Mouse (Mus musculus) small intestine, adult 2 months (tissue): ENCODE data around the gene Klk1b5. TPM values are rescaled to one million over a fixed set of nuclear protein-coding genes. Genes with fewer than 3 reads are reported as not detected.
A peak's percentile ranks its signal among the peaks of the same experiment; 100 is the strongest.
"Not testable (repeated sequence)": the region's sequence is repeated elsewhere in the genome, so short reads cannot be mapped to it uniquely, and the experiment has no call there.

Experiments
- H3K27ac ChIP-seq: fragments of 200-500 bp; 2 replicates; pipeline ENCODE4 v1.5.1; 2012; ENCODE audit warnings: low read depth, low read length, control low read depth, inconsistent platforms; ENCODE audit not compliant: insufficient read depth
- H3K27me3 ChIP-seq: fragments of 200-500 bp; 2 replicates; pipeline ENCODE4 v1.6.1; 2012; ENCODE audit warnings: mild to moderate bottlenecking, moderate library complexity, low read length, inconsistent platforms; ENCODE audit not compliant: control insufficient read depth, insufficient read depth
- H3K36me3 ChIP-seq: fragments of 200-500 bp; 2 replicates; pipeline ENCODE4 v1.6.1; 2012; ENCODE audit warnings: mild to moderate bottlenecking, low read length, control low read depth, inconsistent platforms; ENCODE audit not compliant: control insufficient read depth, insufficient read depth
- H3K4me1 ChIP-seq: fragments of 200-500 bp; 2 replicates; pipeline ENCODE4 v1.6.1; 2012; ENCODE audit warnings: low read length, inconsistent platforms, mixed read lengths; ENCODE audit not compliant: control insufficient read depth, insufficient read depth, insufficient read length
- H3K4me3 ChIP-seq: fragments of 200-500 bp; 2 replicates; pipeline ENCODE4 v1.5.1; 2012; ENCODE audit warnings: low read depth, mild to moderate bottlenecking, control low read depth, inconsistent platforms, low read length, moderate library complexity
- CTCF ChIP-seq: fragments of 200-500 bp; IDR thresholded peaks from 2 replicates; pipeline ENCODE4 v1.5.1; 2012; ENCODE audit warnings: low read depth, mild to moderate bottlenecking, control low read depth, inconsistent platforms, low read length, moderate library complexity, mixed read lengths; ENCODE audit not compliant: insufficient replicate concordance, insufficient read length; ENCODE audit errors: extremely low read depth
- POLR2A ChIP-seq: fragments of 200-500 bp; IDR thresholded peaks from 2 replicates; pipeline ENCODE4 v1.6.1; 2012; ENCODE audit warnings: low read depth, mild to moderate bottlenecking, control low read depth, inconsistent platforms, low read length, moderate library complexity
- WGBS: fragments of 180-500 bp; shearing (Covaris S2); methylation state at CpG from one replicate; pipeline ENCODE4 v1.1.7; 2018; 5-methylcytosine and 5-hydroxymethylcytosine counted together
- polyA plus RNA-seq: library from polyadenylated mRNA; depleted of rRNA; stranded (reverse); fragments of >200 nt; gene quantifications from 2 replicates; pipeline ENCODE4 v1.2.3, GENCODE M21; 2012

Klk1b5 gene
- polyA plus RNA-seq, 1 experiment: 0.28 TPM

DNA sequence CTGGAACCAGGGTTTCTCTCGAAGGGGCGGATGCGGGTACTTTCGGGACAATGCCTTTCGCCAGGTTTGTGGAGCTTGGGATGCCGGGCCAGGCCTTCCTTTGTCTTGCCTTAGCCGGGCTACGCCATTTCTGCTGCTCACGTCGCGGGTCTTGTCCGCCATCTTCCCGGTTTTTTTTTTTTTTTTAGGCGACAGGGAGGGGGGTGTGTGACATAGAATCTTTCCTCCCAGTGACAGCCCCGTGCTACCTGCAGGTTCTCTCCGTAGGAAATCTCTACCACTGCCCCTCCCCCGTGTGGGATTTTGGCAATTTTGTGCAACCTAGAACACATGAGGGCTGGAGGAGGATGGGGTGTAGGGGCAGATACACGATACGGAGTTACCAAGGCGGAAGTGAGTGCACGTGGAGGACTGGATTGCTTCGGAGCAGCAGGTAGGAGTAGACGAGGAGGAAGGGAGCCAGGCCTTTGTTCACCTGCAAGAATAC is 31.3 kb downstream of the Klk1b5 start:
- H3K4me1 ChIP-seq: peaks cover 5% of the 10 kb centered on the region
- peak overlapping the region; percentile 75 for H3K4me3 ChIP-seq
- under 1% methylated on average over 23 of the region's 23 CpGs for WGBS
- peaks cover 21% of the 10 kb centered on the region for H3K36me3 ChIP-seq
- TF ChIP-seq POLR2A (no peak), CTCF (no peak)
- no peaks in the 10 kb centered on the region for H3K27me3 ChIP-seq
- H3K27ac ChIP-seq: peak overlapping the region; percentile 24; the same call in 1 of the 2 replicates

DNA sequence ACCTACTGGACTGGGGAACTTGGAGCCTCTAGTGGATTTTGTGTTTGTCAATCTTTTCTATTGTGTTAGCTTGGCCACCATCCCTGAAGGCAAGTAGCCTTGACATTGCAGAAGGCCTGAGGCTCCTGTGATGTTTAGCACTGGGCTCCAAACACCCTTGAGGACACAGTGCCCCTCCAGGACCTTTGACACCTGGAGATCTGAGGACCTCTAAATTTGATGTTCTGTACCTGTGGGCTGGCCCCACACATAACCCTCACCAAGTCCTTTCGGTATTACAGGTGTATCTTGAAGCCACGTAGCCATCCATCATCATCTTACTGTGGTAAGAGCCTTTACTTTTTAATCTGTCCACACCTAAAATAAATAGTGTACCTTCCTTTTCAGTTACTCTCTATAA is 32.2 kb downstream of the Klk1b5 start:
- no peak overlapping the region for H3K27ac ChIP-seq
- no peaks in the 10 kb centered on the region for H3K27me3 ChIP-seq
- whole genome bisulfite sequencing: 65% methylated on average over 2 of the region's 2 CpGs
- TF ChIP-seq POLR2A (no peak), CTCF (no peak)
- peaks cover 30% of the 10 kb centered on the region for H3K36me3 ChIP-seq
- H3K4me3 ChIP-seq: no peak overlapping the region
- peaks cover 5% of the 10 kb centered on the region for H3K4me1 ChIP-seq

DNA sequence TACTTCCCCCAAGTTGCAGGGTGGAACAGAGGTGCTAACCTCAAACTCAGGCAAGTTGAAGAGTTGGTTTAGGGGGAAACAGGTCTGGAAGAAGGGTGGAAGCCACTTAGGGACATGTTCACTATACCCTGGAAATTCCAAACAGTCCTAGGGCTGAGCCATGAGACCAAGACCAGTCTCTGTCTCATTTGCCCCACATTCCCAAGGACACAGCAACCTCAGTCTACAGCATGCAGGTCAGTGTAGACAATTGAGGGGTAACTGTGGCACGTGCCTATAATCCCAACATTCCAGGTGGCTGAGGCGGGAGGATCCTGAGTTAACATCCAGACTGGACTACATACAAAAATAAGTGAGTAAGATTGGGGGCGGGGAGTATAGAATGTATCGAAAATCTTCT is 33.5 kb downstream of the Klk1b5 start:
- 84% methylated on average over 4 of the region's 4 CpGs for WGBS
- TF ChIP-seq POLR2A (no peak), CTCF (no peak)
- Histone ChIP-seq H3K36me3 (peaks cover 32% of the 10 kb centered on the region), H3K27ac (no peak overlapping the region), H3K4me3 (no peak overlapping the region), H3K4me1 (peaks cover 5% of the 10 kb centered on the region), H3K27me3 (no peaks in the 10 kb centered on the region)

DNA sequence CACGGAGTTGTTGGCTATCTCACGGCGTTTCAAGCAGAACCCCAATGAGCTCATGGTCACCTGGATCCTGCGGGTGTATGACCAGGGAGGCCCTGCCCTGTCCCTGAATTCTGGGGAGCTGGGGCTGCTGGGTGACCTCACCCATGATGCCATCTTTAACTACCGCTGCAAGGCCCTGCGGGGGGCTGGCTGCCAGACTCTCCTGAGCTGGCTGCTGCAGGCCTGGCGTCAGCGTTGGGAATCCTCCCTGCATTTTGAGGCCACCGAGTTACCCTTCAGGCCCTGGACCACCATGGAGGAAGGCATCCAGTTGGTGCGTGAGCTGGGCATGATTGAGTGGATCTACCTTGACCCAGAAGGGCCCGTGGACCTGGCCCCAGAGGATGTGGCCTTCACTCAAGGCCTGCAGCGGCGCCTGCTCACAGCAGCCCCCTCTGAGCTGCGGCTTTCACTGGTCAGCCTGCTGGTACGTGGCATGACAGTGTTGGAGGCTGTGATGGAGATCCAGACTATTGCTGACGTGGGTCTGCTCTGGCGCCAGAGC is 35.1 kb downstream of the Klk1b5 start:
- peaks cover 32% of the 10 kb centered on the region for H3K36me3 ChIP-seq

DNA sequence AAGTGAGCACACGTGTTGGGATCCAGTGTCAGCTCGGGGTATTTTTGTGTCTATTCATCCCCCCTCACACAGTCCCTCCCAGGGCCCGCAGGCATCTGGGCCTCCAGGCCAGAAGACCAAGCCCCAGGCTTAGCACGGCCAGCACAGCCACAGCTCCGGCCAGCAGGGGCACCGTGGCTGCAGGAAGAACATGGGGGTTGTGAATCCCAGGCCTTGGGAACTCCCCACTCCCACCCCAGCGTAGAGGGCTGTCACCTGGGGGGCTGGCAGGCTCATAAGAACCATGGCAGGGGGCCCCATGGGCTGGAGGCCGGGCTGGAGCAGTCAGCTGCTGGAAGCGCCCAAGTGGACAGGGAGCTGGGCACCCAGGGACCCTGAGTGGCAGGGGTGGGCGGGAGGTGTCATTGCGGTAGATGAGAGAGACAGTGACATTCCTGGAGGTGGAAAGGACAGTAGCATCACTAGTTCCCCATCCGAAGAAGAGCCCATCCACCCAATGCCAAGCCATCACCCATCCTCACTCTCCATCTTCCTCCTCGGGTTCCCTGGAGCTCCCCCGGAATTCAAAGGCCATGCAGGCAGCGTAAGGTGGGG is 37.4 kb downstream of the Klk1b5 start:
- Histone ChIP-seq H3K27me3 (no peaks in the 10 kb centered on the region), H3K36me3 (peaks cover 32% of the 10 kb centered on the region), H3K4me3 (no peak overlapping the region), H3K27ac (no peak overlapping the region), H3K4me1 (no peaks in the 10 kb centered on the region; the same call in 1 of the 2 replicates)
- WGBS: 70% methylated on average over 15 of the region's 15 CpGs
- TF ChIP-seq POLR2A (no peak), CTCF (no peak)

More for the DNA sequence above, 35.1 kb downstream of the Klk1b5 start:
- not testable (repeated sequence) for H3K4me3 ChIP-seq, H3K4me1 ChIP-seq, H3K27ac ChIP-seq, H3K27me3 ChIP-seq
- 85% methylated on average over 17 of the region's 17 CpGs for WGBS

DNA sequence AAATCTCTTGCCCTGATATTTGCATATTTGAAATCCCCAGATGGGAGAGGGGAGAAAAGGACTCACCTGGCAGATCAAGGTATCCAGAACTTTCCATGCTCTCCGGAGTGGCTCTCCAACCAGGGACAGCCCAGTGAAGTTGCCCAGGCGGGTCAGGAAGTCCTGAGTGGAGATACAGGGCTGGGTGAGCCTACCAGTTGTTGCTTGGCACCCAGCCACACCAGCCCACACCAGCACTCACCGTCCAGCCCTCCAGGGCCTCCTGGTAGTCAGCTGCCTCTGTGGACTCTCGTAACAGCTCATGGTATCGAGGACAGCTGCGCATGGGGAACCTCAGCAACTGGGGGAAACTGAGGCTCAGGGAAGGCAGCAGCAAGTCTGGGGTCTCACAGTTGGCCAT is 39.2 kb downstream of the Klk1b5 start:
- H3K4me1 ChIP-seq: no peaks in the 10 kb centered on the region; the same call in 1 of the 2 replicates
- TF ChIP-seq CTCF (no peak), POLR2A (no peak)
- no peak overlapping the region for H3K4me3 ChIP-seq
- no peak overlapping the region for H3K27ac ChIP-seq
- H3K27me3 ChIP-seq: no peaks in the 10 kb centered on the region
- 67% methylated on average over 6 of the region's 6 CpGs for WGBS
- H3K36me3 ChIP-seq: peaks cover 20% of the 10 kb centered on the region

DNA sequence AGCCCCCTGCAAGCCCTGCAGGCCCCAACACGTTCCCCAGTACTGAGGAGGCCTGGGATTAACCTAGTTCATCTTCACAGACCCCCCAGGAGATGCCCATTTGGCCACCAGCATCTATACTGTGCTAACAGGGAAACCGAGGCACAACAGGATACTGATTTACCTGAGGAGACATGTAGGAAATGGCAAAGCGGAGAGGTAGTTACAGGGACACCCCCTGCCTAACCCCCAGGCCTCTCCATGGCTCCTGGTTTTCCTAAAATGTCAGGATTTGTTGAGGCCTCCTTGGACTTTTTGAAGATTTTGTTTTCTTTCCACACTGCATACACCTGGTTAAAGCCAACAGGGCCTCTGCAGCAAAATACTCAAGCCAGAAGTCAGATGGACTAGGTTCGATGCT is 41.5 kb downstream of the Klk1b5 start, which contains the start of gene Acp4:
Gene Acp4, minus strand, starts transcription at position 101 of the 400 bp plus-strand sequence.
- no peaks in the 10 kb centered on the region for H3K27me3 ChIP-seq

DNA sequence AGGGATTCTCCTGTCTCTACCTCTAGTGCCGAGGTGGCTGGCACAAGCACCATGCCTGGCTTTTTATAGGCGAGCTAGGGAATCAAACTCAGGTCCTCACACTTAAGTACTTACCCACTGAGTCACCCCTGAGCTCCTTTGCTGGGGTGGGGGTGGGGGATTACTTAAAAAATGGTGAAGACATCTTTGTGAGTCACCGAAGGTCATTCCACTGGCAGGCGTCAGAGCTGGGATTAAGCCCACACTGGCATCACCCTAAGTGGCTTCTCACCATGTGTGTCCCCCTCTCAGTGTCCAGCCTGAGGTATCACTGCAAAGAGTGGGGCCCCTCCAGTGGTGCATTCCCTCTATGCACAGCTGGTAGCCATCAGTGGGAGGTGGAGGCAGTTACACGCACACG is 44.7 kb downstream of the Klk1b5 start:
- 62% methylated on average over 6 of the region's 6 CpGs for WGBS
- Histone ChIP-seq H3K27me3 (no peaks in the 10 kb centered on the region; the same call in 1 of the 2 replicates), H3K27ac (no peak overlapping the region), H3K36me3 (no peaks in the 10 kb centered on the region), H3K4me1 (no peaks in the 10 kb centered on the region), H3K4me3 (no peak overlapping the region)
- TF ChIP-seq POLR2A: no peak

More for the DNA sequence above, 41.5 kb downstream of the Klk1b5 start, which contains the start of gene Acp4:
- H3K4me1 ChIP-seq: no peaks in the 10 kb centered on the region
- no peak within 1 kb of the TSS for H3K4me3 ChIP-seq
- peaks cover 8% of the 10 kb centered on the region for H3K36me3 ChIP-seq
- H3K27ac ChIP-seq: no peak within 1 kb of the TSS
- WGBS: 74% methylated on average over 4 of the region's 4 CpGs
- no peak for TF ChIP-seq POLR2A
- TF ChIP-seq CTCF: no peak
